Mouse (Mus musculus) layer of hippocampus, adult 2 months (tissue): ENCODE results near the gene Ripply1. TPM values are rescaled to one million over a fixed set of nuclear protein-coding genes. Genes with fewer than 3 reads are reported as not detected.

ENCODE experiments used
- DNase-seq, 2 experiments: peaks; one replicate each; pipeline ENCODE4 v3.0.0; 2022; ENCODE audit warnings: low spot score in 2 of 2
- H3K27ac ChIP-seq: fragments of 200-600 bp; 2 replicates; pipeline ENCODE4 v1.8.1; 2022
- H3K4me3 ChIP-seq: fragments of 200-600 bp; 2 replicates; pipeline ENCODE4 v1.8.1; 2022; ENCODE audit warnings: mild to moderate bottlenecking
- CTCF ChIP-seq: fragments of 200-600 bp; conservative IDR thresholded peaks from 2 replicates; pipeline ENCODE4 v1.8.1; 2022; ENCODE audit warnings: antibody characterized with exemption, mild to moderate bottlenecking, moderate library complexity
- total RNA-seq, 2 experiments: library from RNA; stranded (reverse); gene quantifications; 2 replicates each; pipeline ENCODE4 v1.2.3; 2021

The Ripply1 gene
- total RNA-seq, 2 experiments from 2014 or later = not detected

DNA sequence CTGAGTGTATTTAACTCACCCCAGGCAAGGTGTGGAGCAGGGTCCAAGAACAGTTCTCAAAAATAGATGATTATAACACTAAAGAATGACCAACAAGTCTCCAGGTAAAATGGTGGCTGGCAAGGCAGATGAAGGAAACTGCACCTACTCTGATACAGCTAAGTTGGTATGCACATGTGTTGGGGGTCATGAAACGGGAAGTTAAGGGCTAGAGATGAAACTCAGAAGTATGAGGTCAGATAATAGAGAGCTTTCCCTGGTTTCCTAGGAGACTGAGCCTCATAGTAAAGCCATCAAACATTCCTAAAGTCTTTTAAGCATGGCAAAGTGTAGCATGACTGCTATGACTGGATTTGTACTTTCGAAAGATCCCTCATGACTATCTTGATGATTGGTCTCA, 20.9 kb upstream of the Ripply1 start:
- no peak overlapping the region for H3K4me3 ChIP-seq
- DNase-seq = no peak
- H3K27ac ChIP-seq = no peak overlapping the region
- no peak for TF ChIP-seq CTCF

DNA sequence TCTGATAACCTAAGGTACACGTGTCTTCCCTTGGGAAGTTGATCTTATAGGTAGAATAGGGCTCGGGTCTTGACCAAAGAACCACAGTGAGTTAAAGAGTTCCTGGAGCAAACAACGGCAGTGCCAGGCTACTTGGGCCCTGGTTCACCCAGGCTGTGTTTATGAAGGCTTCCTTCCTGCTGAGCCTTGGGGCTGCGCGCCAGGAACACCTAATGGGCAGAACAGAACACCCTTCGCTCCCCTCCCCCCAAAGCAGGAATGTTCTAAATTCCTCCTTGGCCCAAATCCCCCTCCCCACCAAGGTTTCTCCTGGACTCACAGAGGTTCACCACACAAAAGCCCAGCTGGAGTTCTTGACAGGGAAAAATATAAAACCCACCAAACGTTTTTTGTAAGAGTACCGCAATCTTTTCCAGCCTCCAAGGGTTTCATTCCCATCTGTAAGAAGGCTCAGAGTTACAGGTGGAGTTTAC, 18.3 kb upstream of the Ripply1 start, which contains the start of gene Cldn2:
Gene Cldn2 (plus strand): TSS at position 423 of the 473 bp plus-strand sequence.
- no peak within 1 kb of the TSS for H3K4me3 ChIP-seq
- no peak within 1 kb of the TSS for H3K27ac ChIP-seq
- TF ChIP-seq CTCF = no peak
- no peak for DNase-seq

DNA sequence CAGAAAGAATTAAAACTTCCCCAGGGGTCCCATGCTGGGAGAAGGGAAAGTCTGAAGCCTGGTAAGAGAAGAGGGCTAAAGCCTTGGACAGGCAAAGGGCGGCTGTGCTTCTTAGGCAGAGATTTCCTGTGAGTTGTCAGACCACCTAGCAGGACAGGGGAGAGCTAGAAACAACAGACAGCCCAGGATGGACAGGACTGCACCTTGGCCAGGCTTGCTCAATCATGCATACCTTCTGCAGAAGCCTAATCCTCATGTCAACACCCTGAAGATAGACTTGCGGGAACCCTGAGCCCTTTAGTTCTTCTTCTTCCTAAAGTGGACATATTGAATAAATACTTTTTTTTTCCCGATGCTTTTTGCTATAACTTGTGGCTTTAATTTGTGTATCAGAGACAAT, 17.8 kb upstream of the Ripply1 start:
- H3K4me3 ChIP-seq = no peak overlapping the region
- no peak overlapping the region for H3K27ac ChIP-seq
- TF ChIP-seq CTCF = no peak
- no peak for DNase-seq

DNA sequence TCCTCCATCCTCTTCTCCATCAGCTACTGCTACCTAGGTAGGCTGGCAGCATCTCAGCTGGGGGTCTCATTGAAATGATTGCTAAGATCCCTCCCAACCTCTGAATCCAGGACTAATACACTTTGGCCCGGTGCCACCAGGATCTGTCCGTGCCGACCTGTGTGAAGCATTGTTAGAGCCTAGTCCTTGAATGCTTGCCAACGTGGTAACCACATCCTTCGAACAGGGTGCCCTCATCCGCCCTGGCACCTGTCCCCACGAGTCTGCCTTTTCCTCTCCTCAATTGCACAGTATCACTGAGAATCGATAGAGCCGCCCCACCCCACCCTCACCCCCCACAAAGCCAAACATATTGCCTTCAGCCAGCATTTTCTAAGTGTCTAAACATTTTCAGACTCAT, 15.7 kb upstream of the Ripply1 start:
- no peak for TF ChIP-seq CTCF
- DNase-seq = no peak
- H3K4me3 ChIP-seq = no peak overlapping the region
- H3K27ac ChIP-seq = no peak overlapping the region

DNA sequence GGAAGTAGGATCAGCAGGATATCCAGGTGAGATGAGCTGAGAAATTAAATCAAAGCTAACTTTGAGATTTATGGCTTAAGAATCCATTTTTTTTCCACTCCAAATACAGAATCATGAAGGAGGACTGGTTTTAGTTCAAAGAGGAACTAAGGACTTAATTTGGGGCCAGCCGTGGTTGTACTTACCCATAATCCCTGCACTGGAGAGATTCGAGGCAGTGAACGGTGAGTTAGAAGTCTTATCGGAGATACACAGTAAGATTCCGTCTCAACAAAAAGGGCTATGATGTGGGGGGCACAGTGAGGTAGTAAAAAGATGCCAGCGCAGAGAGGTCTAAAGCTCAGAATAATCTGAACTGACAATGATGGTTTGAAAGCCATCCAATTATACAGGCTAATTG, 13.9 kb upstream of the Ripply1 start:
- DNase-seq = no peak
- no peak overlapping the region for H3K4me3 ChIP-seq
- H3K27ac ChIP-seq = no peak overlapping the region
- no peak for TF ChIP-seq CTCF

DNA sequence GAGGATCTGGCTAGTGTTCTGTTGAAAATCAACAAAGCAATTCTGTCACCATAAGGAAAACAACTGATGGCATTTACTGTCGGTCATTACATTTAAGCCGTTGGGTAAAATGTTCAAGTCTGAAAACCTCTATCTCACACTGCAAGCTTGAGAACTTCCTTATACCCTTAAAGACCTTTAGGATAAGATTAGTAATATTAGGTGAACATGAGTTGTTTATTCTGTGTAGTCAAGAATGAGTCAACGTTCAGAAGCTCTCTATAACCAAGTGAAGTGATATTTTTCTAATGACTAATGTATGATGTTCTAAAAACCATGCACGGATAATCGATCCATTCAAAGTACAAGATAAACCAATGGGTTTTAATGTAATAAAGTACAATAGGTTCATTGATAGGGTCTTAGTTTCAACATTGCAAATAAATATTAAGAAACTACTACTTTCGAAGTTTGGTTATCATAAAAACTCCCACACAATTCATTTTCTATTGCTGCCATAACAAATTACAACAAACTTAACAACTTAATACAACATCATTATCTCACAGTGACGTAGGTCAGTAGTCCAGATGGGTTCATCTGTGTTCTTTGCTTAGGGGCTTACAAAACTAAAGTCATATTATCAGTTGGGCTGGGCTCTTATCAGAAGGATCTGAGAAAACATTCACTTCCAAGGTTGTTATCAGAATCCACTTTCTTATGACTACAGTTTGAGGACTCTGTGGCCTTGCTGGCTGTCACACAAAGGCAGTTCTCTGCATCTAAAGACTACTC, 12.1 kb upstream of the Ripply1 start:
- Histone ChIP-seq H3K27ac (no peak overlapping the region), H3K4me3 (no peak overlapping the region)
- no peak for TF ChIP-seq CTCF
- no peak for DNase-seq

DNA sequence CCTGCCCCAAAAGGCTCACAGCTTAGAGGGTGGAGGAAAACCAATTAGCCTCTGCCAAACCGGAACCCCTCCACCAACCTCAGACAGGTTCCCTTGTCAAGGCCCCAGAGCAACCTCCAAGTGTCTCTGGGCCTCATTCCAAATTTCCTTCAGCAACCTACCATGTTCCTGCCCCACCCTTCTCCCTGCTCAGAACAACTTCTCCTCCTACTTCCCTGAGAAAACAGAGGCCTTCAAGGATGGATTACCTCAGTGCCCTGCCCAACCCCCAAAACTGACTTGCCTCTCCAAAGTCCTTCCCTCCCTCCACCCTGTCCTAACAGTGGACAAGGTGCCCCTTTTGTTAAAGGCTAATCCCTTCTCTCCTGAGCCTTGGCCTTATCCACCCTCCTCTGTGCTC, 3.6 kb upstream of the Ripply1 start:
- H3K4me3 ChIP-seq = no peak overlapping the region
- DNase-seq = no peak
- H3K27ac ChIP-seq = no peak overlapping the region
- no peak for TF ChIP-seq CTCF

DNA sequence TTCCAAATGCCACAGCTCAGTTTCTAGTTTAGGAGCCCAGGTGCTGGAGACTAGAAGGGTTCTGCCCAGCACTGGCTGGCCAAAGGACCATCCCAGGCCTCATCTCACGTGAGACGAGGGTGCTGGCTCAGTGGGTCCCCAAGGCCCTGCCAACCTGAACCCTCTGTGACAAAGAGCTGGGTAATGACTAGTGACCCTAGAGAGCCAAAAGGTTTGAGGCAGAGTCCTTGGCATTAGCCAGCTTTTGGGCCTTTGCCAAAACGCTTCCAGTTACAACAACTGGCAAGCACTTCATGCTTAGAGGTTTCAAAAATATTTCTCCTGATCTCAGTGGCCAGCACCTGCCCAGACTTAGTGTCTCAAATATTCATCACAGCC, 881 bp upstream of the Ripply1 start:
- no peak for TF ChIP-seq CTCF
- no peak for DNase-seq

DNA sequence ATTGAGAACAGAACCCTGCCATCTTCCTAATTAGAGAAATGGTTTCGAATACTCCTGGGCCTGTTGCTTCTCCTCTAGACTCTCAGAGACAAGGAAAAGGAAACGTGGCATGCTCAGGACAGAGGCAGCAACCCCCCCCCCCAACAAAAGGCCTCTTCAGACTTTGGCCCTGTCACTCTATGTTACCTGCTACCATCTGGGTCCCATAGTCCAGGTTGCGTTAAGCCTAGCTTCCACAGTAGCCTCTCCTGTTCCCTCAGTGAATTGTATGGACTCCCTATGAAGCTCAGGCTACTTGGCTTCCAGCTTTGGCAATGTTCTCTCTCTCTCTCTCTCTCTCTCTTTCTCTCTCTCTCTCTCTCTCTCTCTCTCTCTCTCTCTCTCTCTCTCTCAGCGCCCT, 590 bp downstream of the Ripply1 start:
- no peak overlapping the region for H3K27ac ChIP-seq
- TF ChIP-seq CTCF = no peak
- DNase-seq = no peak
- no peak overlapping the region for H3K4me3 ChIP-seq

More for the DNA sequence above, 881 bp upstream of the Ripply1 start:
- Histone ChIP-seq H3K27ac (no peak overlapping the region), H3K4me3 (no peak overlapping the region)

DNA sequence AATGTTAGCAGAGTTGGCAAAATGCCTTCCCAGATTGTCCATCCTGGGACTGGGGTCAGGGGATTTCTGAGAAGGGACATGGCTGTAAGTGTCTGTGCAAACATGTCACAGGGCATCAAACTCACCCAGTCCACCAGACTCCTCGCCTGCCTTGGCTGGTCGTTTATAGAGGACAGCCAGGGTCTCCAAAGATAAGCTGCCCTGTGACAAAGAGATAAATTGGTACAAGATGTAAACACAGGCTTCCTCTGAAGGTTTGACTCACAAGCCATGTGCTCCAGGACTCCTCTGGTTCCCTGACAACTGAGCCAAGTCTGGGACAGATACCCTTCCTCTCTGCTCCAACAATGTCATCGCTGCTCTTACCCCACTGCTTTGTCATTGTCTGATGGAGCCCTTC, 1.2 kb downstream of the Ripply1 start:
- no peak overlapping the region for H3K4me3 ChIP-seq
- no peak overlapping the region for H3K27ac ChIP-seq
- TF ChIP-seq CTCF = no peak
- no peak for DNase-seq

DNA sequence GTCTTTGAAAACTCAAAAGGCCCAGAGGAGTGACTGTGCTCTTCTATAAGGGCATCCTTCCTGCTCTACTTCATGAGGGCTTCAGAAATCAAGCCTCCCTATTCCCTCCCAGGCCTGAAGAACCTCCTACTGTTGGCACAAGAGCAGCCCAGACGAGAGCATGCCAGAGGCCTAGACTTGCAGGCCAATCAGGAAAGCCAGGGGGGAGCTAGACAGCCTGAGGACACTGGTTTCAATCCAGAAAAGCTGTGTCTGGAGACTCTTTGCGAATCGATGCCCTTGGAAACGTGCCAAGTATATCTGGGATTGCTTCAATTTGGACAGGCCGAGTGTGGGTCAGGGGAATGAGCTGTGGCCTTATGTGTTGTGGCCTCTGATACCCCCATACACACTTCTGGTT, 2.8 kb downstream of the Ripply1 start:
- Histone ChIP-seq H3K27ac (no peak overlapping the region), H3K4me3 (no peak overlapping the region)
- no peak for DNase-seq
- TF ChIP-seq CTCF = no peak

DNA sequence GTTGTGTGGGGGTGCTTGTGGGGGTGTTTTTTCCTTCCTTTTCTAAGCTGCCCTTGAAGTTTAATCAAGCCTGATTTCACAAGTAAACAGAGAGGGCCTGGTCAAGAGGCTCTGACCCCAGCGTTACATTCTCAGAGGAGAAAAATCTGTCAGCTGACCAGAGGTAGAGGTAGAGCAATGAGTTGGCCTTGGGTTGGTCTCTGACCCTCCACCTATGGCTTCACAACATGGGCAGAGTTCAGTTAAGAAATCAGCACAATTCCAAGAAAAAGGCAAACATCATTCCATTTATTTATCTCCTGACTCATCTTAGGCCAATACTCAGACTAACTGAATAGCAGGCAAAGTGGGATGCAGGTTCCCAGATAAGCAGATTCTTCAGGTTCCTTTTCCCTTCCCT, 3.3 kb downstream of the Ripply1 start:
- no peak overlapping the region for H3K27ac ChIP-seq
- no peak for TF ChIP-seq CTCF
- H3K4me3 ChIP-seq = no peak overlapping the region
- no peak for DNase-seq

DNA sequence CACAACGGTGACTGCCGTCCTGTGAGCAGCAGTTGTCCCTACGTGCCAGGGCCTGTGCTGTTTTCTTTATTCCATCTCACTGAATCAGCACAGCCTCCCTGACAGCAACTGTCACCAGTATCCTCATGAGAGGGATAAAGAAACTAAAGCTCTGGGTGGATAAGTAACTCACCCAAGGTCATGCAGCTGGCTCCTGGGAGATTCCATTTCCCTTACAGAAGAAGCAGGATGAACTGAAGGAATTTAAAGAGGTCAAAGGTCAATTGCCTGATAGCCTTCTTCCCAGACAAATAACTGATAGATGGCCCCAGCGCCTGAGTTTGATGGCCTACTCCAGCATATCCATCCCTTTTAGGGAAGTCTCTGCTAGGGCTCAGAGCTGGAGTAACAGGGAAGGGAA, 4.8 kb downstream of the Ripply1 start:
- H3K27ac ChIP-seq = no peak overlapping the region
- H3K4me3 ChIP-seq = no peak overlapping the region
- no peak for DNase-seq
- no peak for TF ChIP-seq CTCF

DNA sequence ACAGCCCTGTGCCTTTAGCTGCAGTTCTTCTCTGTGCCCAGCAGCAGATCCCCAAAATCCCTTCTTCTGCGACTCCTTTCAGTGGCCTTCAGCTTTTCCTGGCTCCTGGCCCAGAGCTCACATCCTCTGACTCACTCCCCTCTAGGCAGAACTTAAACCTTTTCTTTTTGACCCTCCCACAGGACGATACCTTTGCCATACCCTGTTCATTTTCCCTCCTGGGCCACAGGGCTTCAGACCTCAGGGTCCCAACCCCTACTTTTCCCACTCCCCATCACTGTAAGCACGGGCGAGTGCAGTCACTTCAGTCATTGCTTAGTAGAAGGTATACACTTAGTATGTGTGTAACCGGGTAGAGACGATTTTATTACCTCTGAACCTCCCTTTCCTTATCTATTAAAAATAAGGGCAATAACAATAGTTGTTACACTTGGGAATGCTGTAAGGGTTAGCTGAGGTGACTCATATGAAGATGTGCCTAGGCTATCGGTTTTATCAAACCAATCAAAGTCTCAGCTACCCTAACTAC, 7.0 kb downstream of the Ripply1 start:
- TF ChIP-seq CTCF = no peak
- DNase-seq = no peak
- Histone ChIP-seq H3K27ac (no peak overlapping the region), H3K4me3 (no peak overlapping the region)
